Mouse (Mus musculus): ENCODE results near the gene Hist1h2ad. TPM values are rescaled to one million over a fixed set of nuclear protein-coding genes. Genes with fewer than 3 reads are reported as not detected.

Hist1h2ad gene
- total and polyA plus RNA-seq, 3 experiments, result 13.2 to 744 TPM; not detected in 1

DNA sequence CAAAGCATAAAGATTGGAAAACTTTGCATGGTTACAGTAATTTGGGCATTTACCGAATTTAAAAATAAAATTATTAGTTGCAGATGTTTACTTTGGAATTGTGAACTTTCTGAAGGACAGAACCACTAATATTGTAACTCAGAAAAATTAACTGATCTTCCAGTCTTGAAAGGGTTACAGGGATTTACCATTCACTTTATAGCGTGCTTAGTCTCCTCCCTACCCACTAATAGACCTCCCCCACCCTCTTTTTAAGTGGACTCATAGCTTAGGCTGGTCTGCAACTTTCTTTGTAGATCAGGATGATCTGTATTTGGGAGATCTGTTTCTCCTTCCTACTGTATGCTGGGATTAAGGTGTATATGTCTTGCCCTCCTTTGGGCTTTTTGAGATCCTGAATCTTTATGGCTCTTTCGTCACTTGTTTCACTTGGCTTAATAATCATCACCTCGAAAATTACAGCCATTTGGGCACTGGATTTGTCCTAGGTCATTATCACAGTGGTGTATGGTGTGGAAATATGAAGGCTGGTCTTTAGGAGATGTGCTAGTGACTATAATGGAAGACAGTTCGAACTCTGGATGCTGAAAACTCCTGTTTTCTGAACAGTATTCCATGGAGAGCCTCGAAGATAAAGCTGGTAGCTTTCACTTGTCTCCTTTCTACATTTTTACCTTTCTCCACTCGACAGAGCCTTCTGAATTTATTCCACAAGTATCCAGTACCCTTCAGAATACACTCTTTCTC, 37.9 kb upstream of the Hist1h2ad start:
- no peaks in the 10 kb centered on the region for H3K9me3 ChIP-seq (replicated peaks; ENCODE audit: low read length)
- H3K27me3 ChIP-seq (replicated peaks), result no peaks in the 10 kb centered on the region
- dilution Hi-C loops (cut with MboI; ENCODE audit: extremely low pct_ligation_motif_present, extremely low pct_unique_long_range_greater_than_20kb, low sequenced_read_pairs) (no loop called here), in situ Hi-C loops (cut with MboI; ENCODE audit: low pct_ligation_motif_present, low pct_unique_long_range_greater_than_20kb, low sequenced_read_pairs) (no loop called here)
- no peaks in the 10 kb centered on the region for H3K36me3 ChIP-seq (replicated peaks in 1 of 2; ENCODE audit: control insufficient read depth in 1 of 2, insufficient read depth in 1 of 2, low read length in 1 of 2)
- peak; percentile 93; the same call in 1 of the 2 replicates for TF ChIP-seq ZMIZ1 (IDR thresholded peaks at IDR 0.05; ENCODE audit: low read depth, low read length)
- TF ChIP-seq CHD1 (IDR thresholded peaks at IDR 0.05; ENCODE audit: low read depth, low read length), result no peak
- no peak for TF ChIP-seq ZNF384 (IDR thresholded peaks at IDR 0.05; ENCODE audit: low read depth, low read length)
- TF ChIP-seq CTCF (conservative IDR thresholded peaks at IDR 0.05 in 1 of 2, IDR thresholded peaks at IDR 0.05 in 1 of 2; ENCODE audit: low read depth in 2 of 2, low read length in 2 of 2), result no peak
- TF ChIP-seq UBTF (IDR thresholded peaks at IDR 0.05; ENCODE audit: low read depth, low read length), result no peak
- 0 out of 2 replicates have a peak, but pooled peaks have one; percentile 2 for TF ChIP-seq MYC (IDR thresholded peaks at IDR 0.05; ENCODE audit: low read depth, low read length)
- 0 out of 2 replicates have a peak, but pooled peaks have one; percentile 4 for TF ChIP-seq TBP (conservative IDR thresholded peaks at IDR 0.05; ENCODE audit: low read depth, low read length)
- TF ChIP-seq SIN3A (IDR thresholded peaks at IDR 0.05; ENCODE audit: low read length), result 0 out of 2 replicates have a peak, but pooled peaks have one; percentile 57
- TF ChIP-seq POLR2AphosphoS2 (IDR thresholded peaks at IDR 0.05; ENCODE audit: low read depth, low read length), result peak; percentile 86
- no peak for TF ChIP-seq MAFK (IDR thresholded peaks at IDR 0.05; ENCODE audit: insufficient replicate concordance, low read length)
- peak; percentile 21; the same call in 1 of the 2 replicates for TF ChIP-seq RCOR1 (conservative IDR thresholded peaks at IDR 0.05; ENCODE audit: low read depth, low read length)
- TF ChIP-seq ELF1 (IDR thresholded peaks at IDR 0.05; ENCODE audit: low read depth, low read length), result no peak
- peak; percentile 54; the same call in 1 of the 2 replicates for TF ChIP-seq POLR2A (IDR thresholded peaks at IDR 0.05; ENCODE audit: low read depth, low read length)
- no peak for TF ChIP-seq JUN (IDR thresholded peaks at IDR 0.05; ENCODE audit: insufficient read depth, low read depth, low read length)
- TF ChIP-seq NRF1 (IDR thresholded peaks at IDR 0.05; ENCODE audit: low read depth, low read length), result no peak
- H3K4me1 ChIP-seq (ENCODE audit: control insufficient read depth in 1 of 2, insufficient read depth in 2 of 2), result peaks cover 9 to 57% of the 10 kb centered on the region in 2 experiments; a peak in 3 of 4 replicates
- H3K4me3 ChIP-seq (replicated peaks in 1 of 3; ENCODE audit: low read depth in 2 of 3, low read length in 2 of 3, poor library complexity in 1 of 3), result peak overlapping the region; percentile 49 to 58 (median 55)
- peak overlapping the region; percentile 95 for H3K9ac ChIP-seq (ENCODE audit: insufficient read depth, low read depth)
- H3K79me2 ChIP-seq (replicated peaks; ENCODE audit: control insufficient read depth, extremely low read depth, insufficient read depth, poor library complexity, severe bottlenecking), result no peaks in the 10 kb centered on the region
- H3K4me2 ChIP-seq (ENCODE audit: insufficient read depth, low read depth, poor library complexity, severe bottlenecking), result peak overlapping the region; percentile 93
- no peak for DNase-seq (ENCODE audit: extremely low read depth)
- peak overlapping the region; percentile 80 for H3K27ac ChIP-seq (ENCODE audit: insufficient read depth, low read depth)

DNA sequence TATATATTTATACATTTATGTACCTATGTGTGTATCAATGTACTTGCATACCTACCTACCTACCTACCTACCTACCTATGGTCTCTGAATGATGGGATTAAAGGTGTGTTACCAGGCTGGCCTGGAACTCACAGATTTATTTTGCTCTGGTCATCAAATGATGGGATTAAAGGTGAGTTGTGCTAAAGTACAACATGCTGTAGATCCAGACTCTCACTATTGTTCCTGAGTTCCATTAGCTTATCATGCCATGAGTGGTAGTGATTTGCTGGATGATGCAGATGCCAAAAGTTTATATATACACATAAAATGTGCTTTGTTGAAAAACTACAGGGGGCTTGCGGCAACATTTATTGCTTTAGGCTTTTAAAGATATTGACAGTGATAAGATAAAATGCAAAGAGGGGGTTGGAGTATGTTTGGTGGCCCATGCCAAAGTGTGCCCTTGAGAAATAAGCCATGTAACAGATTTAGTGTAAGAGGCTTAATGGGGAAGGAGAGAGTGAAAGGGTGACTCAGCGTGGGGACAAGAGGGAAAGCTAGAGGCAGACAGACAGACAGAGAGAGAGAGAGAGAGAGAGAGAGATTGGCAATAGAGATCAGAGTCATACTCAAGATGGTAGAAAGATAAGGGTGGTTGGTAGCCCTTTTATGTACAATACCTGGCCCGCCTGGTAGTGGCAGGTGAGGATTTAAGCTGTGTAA, 37.0 kb upstream of the Hist1h2ad start:
- peak overlapping the region; percentile 56 for H3K27ac ChIP-seq (ENCODE audit: insufficient read depth, low read depth)
- H3K9ac ChIP-seq (ENCODE audit: insufficient read depth, low read depth), result peak overlapping the region; percentile 95
- peaks cover 9 to 58% of the 10 kb centered on the region in 2 experiments; a peak in 3 of 4 replicates for H3K4me1 ChIP-seq (ENCODE audit: control insufficient read depth in 1 of 2, insufficient read depth in 2 of 2)
- dilution Hi-C loops (cut with MboI; ENCODE audit: extremely low pct_ligation_motif_present, extremely low pct_unique_long_range_greater_than_20kb, low sequenced_read_pairs) (no loop called here), in situ Hi-C loops (cut with MboI; ENCODE audit: low pct_ligation_motif_present, low pct_unique_long_range_greater_than_20kb, low sequenced_read_pairs) (no loop called here)
- no peak for TF ChIP-seq IRF4 (IDR thresholded peaks at IDR 0.05; ENCODE audit: low read depth, low read length)
- TF ChIP-seq ZMIZ1 (IDR thresholded peaks at IDR 0.05; ENCODE audit: low read depth, low read length), result no peak; the same call in 1 of the 2 replicates
- TF ChIP-seq UBTF (IDR thresholded peaks at IDR 0.05; ENCODE audit: low read depth, low read length), result no peak
- TF ChIP-seq ELF1 (IDR thresholded peaks at IDR 0.05; ENCODE audit: low read depth, low read length), result no peak
- TF ChIP-seq MAFK (IDR thresholded peaks at IDR 0.05; ENCODE audit: insufficient replicate concordance, low read length), result no peak
- H3K9me3 ChIP-seq (replicated peaks; ENCODE audit: low read length), result no peaks in the 10 kb centered on the region
- no peak for DNase-seq (ENCODE audit: extremely low read depth)
- H3K79me2 ChIP-seq (replicated peaks; ENCODE audit: control insufficient read depth, extremely low read depth, insufficient read depth, poor library complexity, severe bottlenecking), result no peaks in the 10 kb centered on the region
- peak overlapping the region; percentile 81 for H3K4me2 ChIP-seq (ENCODE audit: insufficient read depth, low read depth, poor library complexity, severe bottlenecking)
- no peaks in the 10 kb centered on the region for H3K36me3 ChIP-seq (replicated peaks in 1 of 2; ENCODE audit: control insufficient read depth in 1 of 2, insufficient read depth in 1 of 2, low read length in 1 of 2)
- peak overlapping the region in 1 of 3 experiments; percentile 55 for H3K4me3 ChIP-seq (replicated peaks in 1 of 3; ENCODE audit: low read depth in 2 of 3, low read length in 2 of 3, poor library complexity in 1 of 3)
- H3K27me3 ChIP-seq (replicated peaks), result no peaks in the 10 kb centered on the region

Data from CH12.LX (cell line).